Mouse (Mus musculus) lung, postnatal 0 days (tissue): ENCODE measurements around the gene Odf4. TPM values are rescaled to one million over a fixed set of nuclear protein-coding genes. Genes with fewer than 3 reads are reported as not detected.

Experiments
- ATAC-seq: fragments of 200-750 bp; cut with Nextera tagmentation; 2 replicates; pipeline ENCODE4 v1.8.0; 2017; ENCODE audit warnings: moderate library complexity
- DNase-seq: peaks from one replicate; pipeline ENCODE4 v3.0.0-alpha.2; 2016; ENCODE audit warnings: low spot score
- H3K27ac ChIP-seq: fragments of 300-500 bp; sonication (generic); 2 replicates; pipeline ENCODE4 v1.5.1; 2014; ENCODE audit warnings: antibody characterized with exemption, mild to moderate bottlenecking, low read length, mixed read lengths
- H3K27me3 ChIP-seq: fragments of 300-500 bp; sonication (generic); replicated peaks from 2 replicates; pipeline ENCODE4 v1.6.1; 2014; ENCODE audit warnings: low read length, mixed read lengths; ENCODE audit not compliant: insufficient read depth
- H3K36me3 ChIP-seq: fragments of 300-500 bp; sonication (generic); 2 replicates; pipeline ENCODE4 v1.6.1; 2014; ENCODE audit warnings: low read length, mixed read lengths; ENCODE audit not compliant: insufficient read depth
- H3K4me1 ChIP-seq: fragments of 300-500 bp; sonication (generic); 2 replicates; pipeline ENCODE4 v1.6.1; 2014; ENCODE audit warnings: antibody characterized with exemption, low read depth, low read length, mixed read lengths; ENCODE audit not compliant: insufficient read depth
- H3K4me2 ChIP-seq: fragments of 300-500 bp; sonication (generic); replicated peaks from 2 replicates; pipeline ENCODE4 v1.6.1; 2014; ENCODE audit warnings: low read depth, mild to moderate bottlenecking, low read length, moderate library complexity, mixed read lengths
- H3K4me3 ChIP-seq: fragments of 300-500 bp; sonication (generic); 2 replicates; pipeline ENCODE4 v1.5.1; 2014; ENCODE audit warnings: low read depth, low read length
- H3K9ac ChIP-seq: fragments of 300-500 bp; sonication (generic); replicated peaks from 2 replicates; pipeline ENCODE4 v1.6.1; 2014; ENCODE audit warnings: low read depth, mild to moderate bottlenecking
- H3K9me3 ChIP-seq: fragments of 300-500 bp; sonication (generic); 2 replicates; pipeline ENCODE4 v1.6.1; 2016; ENCODE audit warnings: low read length, mixed read lengths
- CTCF ChIP-seq: IDR thresholded peaks from 2 replicates; pipeline ENCODE4 v1.5.1; 2016; ENCODE audit warnings: antibody characterized with exemption, mild to moderate bottlenecking
- EP300 ChIP-seq: IDR thresholded peaks from 2 replicates; pipeline ENCODE4 v1.6.1; 2016; ENCODE audit warnings: antibody characterized with exemption, mild to moderate bottlenecking, control low read depth
- WGBS: fragments of 180-500 bp; shearing (Covaris S2); extraction: QIAGEN DNeasy Blood & Tissue Kit; methylation state at CpG from one replicate; pipeline ENCODE4 v1.1.7; 2014; 5-methylcytosine and 5-hydroxymethylcytosine counted together
- polyA plus RNA-seq: library from polyadenylated mRNA; unstranded; fragments of >200 nt; fragmentation: Nextera tagmentation; extraction: Ambion mirVana; gene quantifications from 2 replicates; pipeline ENCODE4 v1.2.1, GENCODE M21; 2015

Gene Odf4
- polyA plus RNA-seq, 1 experiment from 2014 or later, result not detected

DNA sequence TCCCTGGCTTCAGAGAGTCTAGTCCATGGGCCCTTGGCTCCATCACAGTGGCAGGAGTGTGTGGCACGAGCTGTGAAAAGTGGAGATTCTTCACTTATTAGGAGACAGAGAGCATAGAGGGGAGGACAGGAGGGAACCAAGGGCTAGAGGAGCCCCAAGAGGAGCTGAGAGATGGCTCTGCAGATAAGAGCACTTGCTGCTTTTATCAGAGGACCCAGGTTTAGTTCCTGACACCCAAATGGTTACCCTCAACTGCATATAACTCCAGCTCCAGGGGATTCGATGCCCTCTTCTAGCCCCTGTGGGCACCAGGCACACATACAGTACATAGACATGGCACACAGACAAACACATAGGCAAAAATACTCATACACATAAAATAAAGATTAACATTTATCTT is 2.1 kb downstream of the Odf4 start:
- H3K27ac ChIP-seq, result no peak overlapping the region
- DNase-seq, result no peak
- no peak overlapping the region for H3K4me3 ChIP-seq
- H3K9ac ChIP-seq, result no peak overlapping the region
- H3K9me3 ChIP-seq, result no peaks in the 10 kb centered on the region
- WGBS, result 85% methylated on average over 2 of the region's 2 CpGs
- TF ChIP-seq CTCF (no peak), EP300 (no peak)
- ATAC-seq, result no peak
- no peak overlapping the region for H3K4me2 ChIP-seq
- no peaks in the 10 kb centered on the region for H3K36me3 ChIP-seq
- no peaks in the 10 kb centered on the region for H3K27me3 ChIP-seq
- H3K4me1 ChIP-seq, result no peaks in the 10 kb centered on the region

DNA sequence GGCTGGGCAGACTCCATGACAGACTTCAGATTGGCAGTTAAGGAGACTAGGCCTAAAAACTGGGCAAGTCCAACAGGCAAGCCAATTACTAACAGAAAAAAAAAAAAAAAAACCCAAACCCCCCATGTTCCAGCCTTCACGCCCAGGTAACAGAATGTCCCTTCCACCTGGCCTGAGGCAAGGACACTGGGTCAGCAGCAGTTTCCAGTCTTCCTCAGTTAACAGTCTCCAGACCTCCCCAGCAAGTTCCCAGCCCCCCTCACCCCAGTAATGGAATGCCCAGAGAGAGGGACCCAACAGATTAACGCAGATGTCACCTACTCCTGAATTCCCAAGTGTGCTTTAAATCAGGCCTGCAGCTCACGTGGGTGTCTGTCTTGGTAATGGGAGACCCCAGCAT is 3.7 kb downstream of the Odf4 start:
- no peak overlapping the region for H3K4me3 ChIP-seq
- ATAC-seq (no peak), DNase-seq (no peak)
- H3K27me3 ChIP-seq, result no peaks in the 10 kb centered on the region
- H3K36me3 ChIP-seq, result no peaks in the 10 kb centered on the region
- no peak overlapping the region for H3K4me2 ChIP-seq
- WGBS, result 67% methylated on average over 3 of the region's 3 CpGs
- H3K4me1 ChIP-seq, result no peaks in the 10 kb centered on the region
- no peak overlapping the region for H3K9ac ChIP-seq
- no peaks in the 10 kb centered on the region for H3K9me3 ChIP-seq
- H3K27ac ChIP-seq, result no peak overlapping the region
- no peak for TF ChIP-seq EP300
- TF ChIP-seq CTCF, result no peak

DNA sequence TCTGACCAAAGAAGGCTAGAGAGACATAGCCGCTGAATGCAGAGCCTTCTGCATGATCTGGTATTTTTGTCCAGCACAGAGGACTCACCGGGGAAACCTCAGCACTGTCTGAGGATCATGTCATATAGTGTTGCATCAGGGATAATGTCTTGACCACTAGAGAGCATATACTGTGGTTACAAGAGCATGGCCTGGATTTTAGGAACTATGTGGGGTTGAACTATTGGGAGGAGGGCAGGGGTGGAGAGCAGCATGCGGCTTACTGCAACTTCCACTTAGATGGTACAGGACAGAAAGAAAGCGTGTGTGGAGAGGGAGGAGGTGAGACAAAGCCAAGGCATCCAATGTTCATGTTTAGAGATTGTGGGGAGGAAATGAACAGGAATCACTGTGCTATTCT is 12.3 kb downstream of the Odf4 start:
- WGBS, result 88% methylated on average over 4 of the region's 4 CpGs
- Histone ChIP-seq H3K4me3 (no peak overlapping the region), H3K27ac (no peak overlapping the region), H3K36me3 (no peaks in the 10 kb centered on the region), H3K4me2 (no peak overlapping the region), H3K4me1 (no peaks in the 10 kb centered on the region), H3K9me3 (no peaks in the 10 kb centered on the region), H3K27me3 (no peaks in the 10 kb centered on the region), H3K9ac (no peak overlapping the region)
- no peak for DNase-seq
- TF ChIP-seq CTCF (no peak), EP300 (no peak)
- ATAC-seq, result no peak

DNA sequence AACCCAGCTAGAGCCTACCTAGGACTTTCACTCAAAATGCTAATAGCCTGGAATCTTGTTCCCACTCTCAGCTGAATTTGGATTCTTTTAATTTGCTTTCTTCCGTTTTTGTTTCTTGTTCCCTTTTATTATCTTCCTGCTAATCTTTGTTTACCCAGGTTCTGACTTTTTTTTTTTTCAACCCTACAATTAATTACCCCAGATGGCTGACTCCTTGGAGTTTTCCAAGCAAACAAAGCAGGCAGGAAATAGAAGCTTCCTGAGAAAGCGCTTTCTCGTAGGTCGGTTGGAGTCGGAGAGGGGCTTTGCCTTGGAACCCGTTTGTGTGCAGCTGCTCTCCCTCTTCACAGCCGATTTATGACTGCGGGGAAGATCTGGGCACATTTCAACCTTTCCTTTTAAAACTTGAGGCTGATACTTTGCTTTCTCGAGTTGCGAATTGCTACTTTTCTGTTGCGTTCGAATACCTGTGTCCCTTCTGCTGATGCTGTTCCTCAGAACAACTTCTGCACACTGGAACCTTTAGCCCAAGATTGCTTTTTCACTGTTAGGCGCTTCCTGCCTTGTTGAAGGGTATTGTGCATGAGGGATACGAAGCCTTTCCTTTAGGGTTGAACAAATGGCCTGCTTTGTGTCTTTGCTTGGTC is 15.2 kb downstream of the Odf4 start:
- H3K9me3 ChIP-seq, result no peaks in the 10 kb centered on the region
- peak overlapping the region; percentile 28; the same call in 1 of the 2 replicates for H3K4me2 ChIP-seq
- no peaks in the 10 kb centered on the region for H3K36me3 ChIP-seq
- H3K4me3 ChIP-seq, result no peak overlapping the region
- WGBS, result 28% methylated on average over 14 of the region's 14 CpGs
- H3K4me1 ChIP-seq, result no peaks in the 10 kb centered on the region
- H3K27ac ChIP-seq, result peak overlapping the region; percentile 64
- no peak overlapping the region for H3K9ac ChIP-seq
- TF ChIP-seq EP300 (peak; percentile 59; the same call in 1 of the 2 replicates), CTCF (no peak)
- peak; percentile 63 for ATAC-seq
- peak; percentile 50 for DNase-seq
- no peaks in the 10 kb centered on the region for H3K27me3 ChIP-seq

DNA sequence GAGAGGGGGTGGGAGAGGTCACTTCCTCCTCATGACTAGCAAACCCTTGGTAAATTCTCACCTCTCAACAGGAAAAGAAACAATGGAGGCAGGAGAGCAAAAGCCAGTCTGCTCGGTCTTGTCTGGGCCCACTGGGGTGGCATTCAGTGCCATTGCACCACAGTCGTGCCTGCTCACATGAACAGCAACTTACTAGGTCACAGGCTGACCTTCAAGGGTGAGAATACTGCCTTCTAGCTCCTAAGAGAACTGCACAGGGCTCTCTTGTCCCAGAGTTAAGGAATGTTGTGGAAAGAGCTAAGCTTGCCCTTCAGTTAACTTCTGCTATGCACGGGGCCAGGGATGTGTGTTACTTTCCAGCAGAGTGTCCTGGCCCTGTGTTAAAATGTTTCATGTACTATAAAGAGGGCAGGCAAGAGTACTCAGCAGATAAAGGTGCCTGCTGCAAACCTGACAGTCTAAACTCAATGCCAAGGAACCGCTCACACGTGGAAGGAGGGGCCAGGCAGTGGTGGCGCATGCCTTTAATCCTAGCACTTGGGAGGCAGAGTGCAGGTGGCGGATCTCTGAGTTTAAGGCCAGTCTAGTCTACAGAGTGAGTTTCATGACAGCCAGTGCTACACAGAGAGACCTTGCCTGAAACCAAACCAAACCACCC is 17.9 kb downstream of the Odf4 start:
- H3K36me3 ChIP-seq, result peaks cover 1% of the 10 kb centered on the region; the same call in 1 of the 2 replicates
- no peak overlapping the region for H3K9ac ChIP-seq
- H3K4me3 ChIP-seq, result no peak overlapping the region
- no peaks in the 10 kb centered on the region for H3K4me1 ChIP-seq
- DNase-seq, result no peak
- no peak for TF ChIP-seq CTCF
- TF ChIP-seq EP300, result no peak
- no peak for ATAC-seq
- 39% methylated on average over 7 of the region's 7 CpGs for WGBS
- H3K4me2 ChIP-seq, result no peak overlapping the region
- no peaks in the 10 kb centered on the region for H3K9me3 ChIP-seq
- no peaks in the 10 kb centered on the region for H3K27me3 ChIP-seq
- H3K27ac ChIP-seq, result no peak overlapping the region

DNA sequence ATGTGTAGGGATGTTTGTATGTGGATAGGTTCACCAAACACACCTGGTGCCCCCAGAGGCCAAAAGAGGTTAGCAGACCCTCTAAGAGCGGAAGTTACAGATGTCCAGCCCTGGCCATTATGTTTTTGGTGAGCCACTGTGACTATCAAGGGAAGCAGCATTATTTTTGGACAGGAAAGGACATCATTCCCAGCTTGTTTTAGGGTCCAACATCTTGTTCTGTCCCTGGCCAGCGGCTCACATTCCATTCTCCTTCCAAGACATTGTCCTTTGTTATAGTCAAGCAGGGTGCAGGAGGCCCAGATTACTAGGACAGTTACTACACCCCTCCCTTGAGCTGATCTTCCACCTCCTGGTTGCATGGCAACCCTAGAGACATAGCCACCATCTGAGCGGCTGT is 19.6 kb downstream of the Odf4 start:
- Histone ChIP-seq H3K27me3 (no peaks in the 10 kb centered on the region), H3K36me3 (peaks cover 11% of the 10 kb centered on the region; the same call in 1 of the 2 replicates), H3K9me3 (no peaks in the 10 kb centered on the region), H3K4me3 (no peak overlapping the region), H3K4me1 (no peaks in the 10 kb centered on the region), H3K9ac (no peak overlapping the region), H3K27ac (no peak overlapping the region), H3K4me2 (no peak overlapping the region)
- WGBS, result 71% methylated on average over 3 of the region's 3 CpGs
- ATAC-seq (no peak), DNase-seq (no peak)
- TF ChIP-seq CTCF (no peak), EP300 (no peak)
